Mouse (Mus musculus) G1E-ER4 (cell line): Measurements from ENCODE around the gene Olfr464. TPM values are rescaled to one million over a fixed set of nuclear protein-coding genes. Genes with fewer than 3 reads are reported as not detected.

Source experiments
- GATA1 ChIP-seq: IDR thresholded peaks from one replicate; pipeline ENCODE4 v1.8.0; 2012; ENCODE audit warnings: low read length, inconsistent platforms
- polyA plus RNA-seq: library from polyadenylated mRNA; stranded (reverse); fragments of >175 nt; gene quantifications from 2 replicates; pipeline ENCODE4 v1.2.3, GENCODE M21; 2012

The Olfr464 gene
- polyA plus RNA-seq, 1 experiment: not detected

DNA sequence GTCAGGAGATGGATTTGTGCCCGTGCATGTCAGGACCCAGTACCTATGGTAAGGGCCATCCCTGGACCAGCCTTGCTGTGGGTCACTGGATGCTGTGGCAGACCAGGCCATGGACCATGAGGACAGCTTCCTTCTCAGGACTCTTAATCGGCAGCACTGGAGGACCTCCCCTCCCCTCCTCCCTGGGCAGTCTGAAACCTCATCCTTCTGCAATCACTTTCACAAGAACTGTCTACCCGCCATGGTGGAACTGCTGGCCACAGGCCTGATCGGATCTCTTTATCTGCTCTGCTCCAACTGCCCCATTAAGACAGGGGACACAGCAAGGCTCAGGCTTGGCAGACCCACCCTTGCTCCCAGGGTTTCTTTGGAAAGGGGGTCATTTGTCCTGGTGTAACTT, 39.1 kb downstream of the Olfr464 start:
- TF ChIP-seq GATA1: no peak

DNA sequence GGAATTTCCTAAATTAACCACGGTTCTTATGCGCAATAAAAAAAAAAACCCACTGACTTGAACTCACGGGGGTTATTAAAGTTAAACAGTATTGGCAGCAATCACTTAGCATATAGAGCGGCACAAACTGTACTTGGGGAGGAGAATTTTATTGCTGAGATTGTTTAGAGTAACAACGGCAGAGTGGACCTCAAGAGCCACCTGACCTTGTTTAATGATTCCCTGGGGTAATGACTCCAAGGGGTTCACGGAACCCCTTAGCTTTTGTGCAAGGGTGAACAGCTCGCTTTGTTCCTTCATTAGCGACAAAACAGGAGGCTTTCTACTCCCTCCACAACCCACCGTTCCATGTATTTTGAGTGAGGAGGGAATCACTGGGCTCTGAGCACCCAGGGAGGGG, 40.9 kb downstream of the Olfr464 start:
- TF ChIP-seq GATA1: no peak

DNA sequence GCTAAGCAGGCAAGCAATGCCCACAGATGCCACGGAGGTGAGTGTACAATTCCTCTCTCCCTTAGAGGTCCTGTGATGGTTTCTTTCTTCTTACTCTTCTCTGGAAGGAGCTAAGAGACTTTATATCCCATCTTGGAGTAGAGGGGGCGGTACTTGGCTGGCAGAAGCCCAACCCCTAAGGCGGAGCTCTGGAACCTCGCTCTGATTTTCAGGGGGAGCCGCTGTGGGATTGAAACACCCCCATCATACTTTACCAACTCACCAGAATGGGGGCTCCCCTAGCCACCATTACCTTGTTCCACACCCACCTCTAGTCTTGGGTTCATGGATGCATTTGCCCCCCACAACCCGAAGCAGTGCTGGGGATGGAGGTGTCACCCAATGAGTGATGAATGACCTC, 45.3 kb downstream of the Olfr464 start, which contains the start of gene Epx:
Gene Epx (minus strand): TSS at position 101 of the 400 bp plus-strand sequence.
- no peak for TF ChIP-seq GATA1

DNA sequence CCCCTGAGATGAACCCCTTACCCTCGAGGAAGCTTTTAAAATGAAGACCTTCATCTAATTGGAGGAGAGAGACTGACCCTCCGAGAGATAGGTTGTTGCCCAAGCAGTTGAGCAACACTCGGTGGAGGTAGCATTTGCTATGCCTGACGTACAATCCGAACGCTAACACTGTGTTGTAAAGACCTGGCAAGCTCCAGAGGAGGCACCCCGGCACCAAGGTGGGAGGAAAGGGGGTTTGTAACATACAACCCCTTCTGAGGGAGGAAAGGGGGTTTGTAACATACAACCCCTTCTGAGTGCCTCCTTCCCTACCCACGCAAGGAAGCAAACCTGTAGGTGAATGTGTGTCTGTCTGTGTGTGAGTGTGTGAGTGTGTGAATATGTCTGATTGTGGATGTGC, 49.0 kb downstream of the Olfr464 start:
- no peak for TF ChIP-seq GATA1

DNA sequence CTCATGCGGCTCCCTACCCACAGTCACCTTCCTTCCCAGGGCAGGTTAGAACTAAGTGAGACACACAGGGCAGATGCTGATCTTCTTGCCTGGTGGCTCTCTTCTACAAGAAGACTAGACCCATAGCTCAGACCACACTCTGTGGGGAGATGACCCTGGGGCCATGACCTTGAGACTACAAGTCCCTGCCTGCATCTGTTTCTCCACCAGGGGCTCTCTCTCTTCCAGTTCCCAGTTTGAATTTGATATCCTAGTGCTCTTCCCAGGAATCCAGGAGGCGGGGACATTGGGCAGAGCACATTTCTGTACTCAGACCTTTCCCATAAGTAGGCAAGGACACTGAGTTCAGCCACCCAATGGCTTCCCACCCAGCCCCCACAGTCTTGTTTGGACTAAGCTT, 50.7 kb downstream of the Olfr464 start:
- no peak for TF ChIP-seq GATA1

Other genes with a start within 250 kb of the Olfr464 start
- 7.4 and 10.8 TPM in 2 replicates for gene Supt4a, start 183.4 kb downstream of the Olfr464 start, polyA plus RNA-seq
- gene Tspoap1, start 160.4 kb downstream of the Olfr464 start, polyA plus RNA-seq: 3.7 and 4.4 TPM in 2 replicates
- 0.21 TPM in 1 of 2 replicates, not detected in the other for gene Mpo, start 127.4 kb downstream of the Olfr464 start, polyA plus RNA-seq
- gene Lpo, start 92.7 kb downstream of the Olfr464 start, polyA plus RNA-seq: not detected in 2 replicates
- 4.6 and 6.5 TPM in 2 replicates for gene Mks1, start 67.8 kb downstream of the Olfr464 start, polyA plus RNA-seq
- not detected in 2 replicates for gene Epx, start 45.4 kb downstream of the Olfr464 start, polyA plus RNA-seq
- not detected in 2 replicates for gene Olfr462, start 28.7 kb downstream of the Olfr464 start, polyA plus RNA-seq
- not detected in 2 replicates for gene Olfr463, start 23.6 kb downstream of the Olfr464 start, polyA plus RNA-seq
- gene Dynll2, start 66.6 kb upstream of the Olfr464 start, polyA plus RNA-seq: 56.0 and 75.8 TPM in 2 replicates
- gene Srsf1, start 126.4 kb upstream of the Olfr464 start, polyA plus RNA-seq: 287 and 344 TPM in 2 replicates
- gene Vezf1, start 147.3 kb upstream of the Olfr464 start, polyA plus RNA-seq: 8.6 and 11.6 TPM in 2 replicates
- 1.2 and 1.7 TPM in 2 replicates for gene Cuedc1, start 177.1 kb upstream of the Olfr464 start, polyA plus RNA-seq